Mouse (Mus musculus) megakaryocyte, embryonic 14.5 days (primary cell): ENCODE results near the gene Fxyd5. TPM values are rescaled to one million over a fixed set of nuclear protein-coding genes. Genes with fewer than 3 reads are reported as not detected.

ENCODE experiments used
- H3K27me3 ChIP-seq: replicated peaks from 2 replicates; pipeline ENCODE3; 2012; ENCODE audit warnings: inconsistent platforms
- H3K36me3 ChIP-seq: replicated peaks from 2 replicates; pipeline ENCODE3; 2012; ENCODE audit warnings: low read length, inconsistent platforms, mixed read lengths
- H3K4me1 ChIP-seq: 2 replicates; pipeline ENCODE4 v1.6.1; 2012; ENCODE audit warnings: inconsistent platforms
- H3K4me3 ChIP-seq: replicated peaks from 2 replicates; pipeline ENCODE3; 2012; ENCODE audit warnings: moderate library complexity, mild to moderate bottlenecking, inconsistent platforms
- H3K9me3 ChIP-seq: 2 replicates; pipeline ENCODE4 v1.6.1; 2012; ENCODE audit warnings: inconsistent platforms
- FLI1 ChIP-seq: IDR thresholded peaks from 2 replicates; pipeline ENCODE4 v1.6.1; 2012; ENCODE audit warnings: low read length, inconsistent platforms, mixed read lengths
- GATA1 ChIP-seq: IDR thresholded peaks from 3 replicates; pipeline ENCODE4 v1.6.1; 2012; ENCODE audit warnings: mixed read lengths, low read length, inconsistent platforms, borderline replicate concordance
- polyA plus RNA-seq: library from polyadenylated mRNA; stranded (reverse); fragments of >175 nt; gene quantifications from 2 replicates; pipeline ENCODE4 v1.2.3, GENCODE M21; 2012; ENCODE audit warnings: low replicate concordance; ENCODE audit not compliant: insufficient read depth

Gene Fxyd5
- polyA plus RNA-seq, 1 experiment = 2,043 TPM

- no peaks in the 10 kb centered on the region for H3K36me3 ChIP-seq
- H3K9me3 ChIP-seq = peaks cover 6% of the 10 kb centered on the region
- H3K27me3 ChIP-seq = peaks cover 83% of the 10 kb centered on the region
- TF ChIP-seq FLI1 (no peak), GATA1 (no peak)
- H3K4me3 ChIP-seq = no peak overlapping the region
- H3K4me1 ChIP-seq = peaks cover 4% of the 10 kb centered on the region; the same call in 1 of the 2 replicates
Measured at GRCm38 (mm10) chr7:31067836-31068235, 25.6 kb upstream of the Fxyd5 start.

- H3K27me3 ChIP-seq = peaks cover 64% of the 10 kb centered on the region
- H3K4me1 ChIP-seq = peaks cover 10% of the 10 kb centered on the region
- no peak overlapping the region for H3K4me3 ChIP-seq
- TF ChIP-seq FLI1 (no peak), GATA1 (no peak)
- H3K9me3 ChIP-seq = no peaks in the 10 kb centered on the region
- no peaks in the 10 kb centered on the region for H3K36me3 ChIP-seq
Measured at GRCm38 (mm10) chr7:31063074-31063560, 20.8 kb upstream of the Fxyd5 start.

- peaks cover 6% of the 10 kb centered on the region for H3K4me1 ChIP-seq
- TF ChIP-seq FLI1 (no peak), GATA1 (no peak)
- H3K36me3 ChIP-seq = no peaks in the 10 kb centered on the region
- peaks cover 65% of the 10 kb centered on the region for H3K27me3 ChIP-seq
- peak overlapping the region; percentile 26 for H3K4me3 ChIP-seq
- no peaks in the 10 kb centered on the region for H3K9me3 ChIP-seq
Measured at GRCm38 (mm10) chr7:31060621-31061010, 18.3 kb upstream of the Fxyd5 start.

- no peaks in the 10 kb centered on the region for H3K9me3 ChIP-seq
- no peaks in the 10 kb centered on the region for H3K36me3 ChIP-seq
- TF ChIP-seq FLI1 = no peak
- TF ChIP-seq GATA1 = no peak
- no peak overlapping the region for H3K4me3 ChIP-seq
- H3K4me1 ChIP-seq = peaks cover 11% of the 10 kb centered on the region
- peaks cover 66% of the 10 kb centered on the region for H3K27me3 ChIP-seq
Measured at GRCm38 (mm10) chr7:31059919-31060620, 17.8 kb upstream of the Fxyd5 start.

- Histone ChIP-seq H3K4me3 (no peak within 1 kb of the TSS), H3K9me3 (no peaks in the 10 kb centered on the region), H3K4me1 (peaks cover 18% of the 10 kb centered on the region), H3K27me3 (peaks cover 68% of the 10 kb centered on the region), H3K36me3 (no peaks in the 10 kb centered on the region)
- no peak for TF ChIP-seq FLI1
- TF ChIP-seq GATA1 = no peak
Measured at GRCm38 (mm10) chr7:31059108-31059507, 16.8 kb upstream of the Fxyd5 start, which contains the start of gene Lgi4. TSS of gene Lgi4 (plus strand) at chr7:31059342.

- TF ChIP-seq GATA1 = no peak
- TF ChIP-seq FLI1 = no peak
- peaks cover 21% of the 10 kb centered on the region for H3K4me1 ChIP-seq
Measured at GRCm38 (mm10) chr7:31058211-31058610, 15.9 kb upstream of the Fxyd5 start.

GRCm38 (mm10) chr7:31057730-31058129, 15.4 kb upstream of the Fxyd5 start:
- H3K27me3 ChIP-seq = peaks cover 68% of the 10 kb centered on the region
- no peaks in the 10 kb centered on the region for H3K36me3 ChIP-seq
- peaks cover 25% of the 10 kb centered on the region for H3K4me1 ChIP-seq
- no peak overlapping the region for H3K4me3 ChIP-seq
- TF ChIP-seq FLI1 (no peak), GATA1 (no peak)
- H3K9me3 ChIP-seq = no peaks in the 10 kb centered on the region

More at GRCm38 (mm10) chr7:31058211-31058610, 15.9 kb upstream of the Fxyd5 start:
- H3K4me3 ChIP-seq = no peak overlapping the region
- H3K9me3 ChIP-seq = no peaks in the 10 kb centered on the region
- H3K27me3 ChIP-seq = peaks cover 68% of the 10 kb centered on the region
- no peaks in the 10 kb centered on the region for H3K36me3 ChIP-seq

GRCm38 (mm10) chr7:31057071-31057470, 14.8 kb upstream of the Fxyd5 start, which contains the start of gene Fxyd1:
TSS of gene Fxyd1 (minus strand) at chr7:31057199.
- Histone ChIP-seq H3K27me3 (peaks cover 71% of the 10 kb centered on the region), H3K4me3 (no peak within 1 kb of the TSS), H3K4me1 (peaks cover 32% of the 10 kb centered on the region)

GRCm38 (mm10) chr7:31056448-31056847, 14.2 kb upstream of the Fxyd5 start:
- Histone ChIP-seq H3K4me3 (no peak overlapping the region), H3K27me3 (peaks cover 74% of the 10 kb centered on the region)
- TF ChIP-seq GATA1 = no peak

More at GRCm38 (mm10) chr7:31057071-31057470, 14.8 kb upstream of the Fxyd5 start, which contains the start of gene Fxyd1:
- TF ChIP-seq FLI1 = no peak
- no peak for TF ChIP-seq GATA1
- Histone ChIP-seq H3K9me3 (no peaks in the 10 kb centered on the region), H3K36me3 (no peaks in the 10 kb centered on the region)

GRCm38 (mm10) chr7:31055883-31056282, 13.6 kb upstream of the Fxyd5 start:
- H3K27me3 ChIP-seq = peaks cover 77% of the 10 kb centered on the region
- no peaks in the 10 kb centered on the region for H3K9me3 ChIP-seq
- no peaks in the 10 kb centered on the region for H3K36me3 ChIP-seq
- no peak for TF ChIP-seq GATA1
- TF ChIP-seq FLI1 = no peak
- peaks cover 44% of the 10 kb centered on the region for H3K4me1 ChIP-seq
- H3K4me3 ChIP-seq = no peak overlapping the region

More at GRCm38 (mm10) chr7:31056448-31056847, 14.2 kb upstream of the Fxyd5 start:
- H3K36me3 ChIP-seq = no peaks in the 10 kb centered on the region
- H3K4me1 ChIP-seq = peaks cover 38% of the 10 kb centered on the region
- no peaks in the 10 kb centered on the region for H3K9me3 ChIP-seq
